Mouse (Mus musculus) heart, postnatal 10 days (tissue): Measurements from ENCODE around the gene Lif. TPM values are rescaled to one million over a fixed set of nuclear protein-coding genes. Genes with fewer than 3 reads are reported as not detected.
A peak's percentile ranks its signal among the peaks of the same experiment; 100 is the strongest.

Source experiments
- DNase-seq, 2 experiments: peaks; one replicate each; pipeline ENCODE4 v3.0.0; 2021
- intact Hi-C: fragments of 180-260 bp; cut with DNase I; formaldehyde crosslinking; loops from one replicate; pipeline ENCODE4 v1.15.1; 2025
- total RNA-seq, 2 experiments: library from RNA; stranded (reverse); gene quantifications; 2 replicates each; pipeline ENCODE4 v1.2.3; 2021

Gene Lif
- total RNA-seq, 2 experiments from 2014 or later, result 0.55 to 0.62 TPM

- intact Hi-C loops, result no loop called here
- no peak for DNase-seq
Observed at GRCm38 (mm10) chr11:4226569-4227325, 30.6 kb upstream of the Lif start.

GRCm38 (mm10) chr11:4228463-4228862 is 28.9 kb upstream of the Lif start:
- DNase-seq, result peak; percentile 72 to 73
- intact Hi-C loops, result no loop called here

- no peak for DNase-seq
- intact Hi-C loops, result no loop called here
Observed at GRCm38 (mm10) chr11:4229841-4230240, 27.5 kb upstream of the Lif start.

GRCm38 (mm10) chr11:4231435-4231834 is 25.9 kb upstream of the Lif start:
- no peak for DNase-seq
- intact Hi-C loops, result no loop called here

- intact Hi-C loops, result no loop called here
- DNase-seq, result no peak
Observed at GRCm38 (mm10) chr11:4232644-4233043, 24.7 kb upstream of the Lif start.

GRCm38 (mm10) chr11:4235052-4235655 is 22.2 kb upstream of the Lif start:
- DNase-seq, result no peak
- intact Hi-C loops, result no loop called here

- no peak for DNase-seq
- intact Hi-C loops, result no loop called here
Observed at GRCm38 (mm10) chr11:4235665-4236545, 21.5 kb upstream of the Lif start, which contains the start of gene Osm. Gene Osm, plus strand, starts transcription at chr11:4236420.

GRCm38 (mm10) chr11:4236546-4237067 is 20.8 kb upstream of the Lif start:
- DNase-seq, result no peak
- intact Hi-C loops, result no loop called here

GRCm38 (mm10) chr11:4237389-4237912 is 19.9 kb upstream of the Lif start:
- intact Hi-C loops, result no loop called here
- no peak for DNase-seq

- intact Hi-C loops, result no loop called here
- DNase-seq, result no peak
Observed at GRCm38 (mm10) chr11:4238167-4238566, 19.2 kb upstream of the Lif start.

GRCm38 (mm10) chr11:4239691-4240090 is 17.7 kb upstream of the Lif start:
- intact Hi-C loops, result no loop called here
- no peak for DNase-seq

GRCm38 (mm10) chr11:4240151-4240550 is 17.2 kb upstream of the Lif start:
- intact Hi-C loops, result no loop called here
- no peak for DNase-seq

GRCm38 (mm10) chr11:4241180-4241579 is 16.2 kb upstream of the Lif start:
- intact Hi-C loops, result no loop called here
- no peak for DNase-seq

GRCm38 (mm10) chr11:4246126-4246525 is 11.2 kb upstream of the Lif start:
- DNase-seq, result no peak
- intact Hi-C loops, result no loop called here

GRCm38 (mm10) chr11:4246623-4247022 is 10.7 kb upstream of the Lif start:
- no peak for DNase-seq
- intact Hi-C loops, result no loop called here

GRCm38 (mm10) chr11:4247201-4247959 is 10.0 kb upstream of the Lif start:
- DNase-seq, result no peak
- intact Hi-C loops, result no loop called here

GRCm38 (mm10) chr11:4249151-4249550 is 8.2 kb upstream of the Lif start:
- intact Hi-C loops, result no loop called here
- DNase-seq, result no peak

- intact Hi-C loops, result no loop called here
Observed at GRCm38 (mm10) chr11:4250290-4250689, 7.1 kb upstream of the Lif start.

GRCm38 (mm10) chr11:4251376-4251775 is 6.0 kb upstream of the Lif start:
- intact Hi-C loops, result no loop called here

More at GRCm38 (mm10) chr11:4250290-4250689, 7.1 kb upstream of the Lif start:
- DNase-seq, result no peak

GRCm38 (mm10) chr11:4252886-4253285 is 4.5 kb upstream of the Lif start:
- no peak for DNase-seq
- intact Hi-C loops, result no loop called here

More at GRCm38 (mm10) chr11:4251376-4251775, 6.0 kb upstream of the Lif start:
- DNase-seq, result no peak
